Mouse (Mus musculus): ENCODE measurements around the gene Kazn. TPM values are rescaled to one million over a fixed set of nuclear protein-coding genes. Genes with fewer than 3 reads are reported as not detected.

The Kazn gene
- total RNA-seq, 2 experiments from 2014 or later, result 77.5 to 81.5 TPM

DNA sequence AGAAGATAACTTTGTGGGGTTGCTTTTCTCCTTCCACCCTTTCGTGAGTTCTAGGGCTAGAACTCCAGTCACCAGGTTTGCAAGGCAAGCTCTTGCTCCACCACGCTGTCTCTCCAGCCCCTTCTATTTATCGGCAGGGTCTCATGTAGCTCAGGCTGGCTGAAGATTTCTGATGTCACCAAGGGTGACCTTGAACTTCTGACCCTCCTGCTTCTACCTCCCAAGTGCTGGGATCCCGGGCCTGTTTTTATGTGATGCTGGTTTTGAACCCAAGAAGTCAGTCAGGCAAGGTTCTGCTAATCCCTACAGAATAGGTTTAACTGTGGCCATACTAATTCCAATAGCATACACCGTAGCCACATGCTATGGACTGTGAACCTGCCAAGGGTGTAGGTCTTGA lies 5.4 kb upstream of the Kazn start:
- no peak for DNase-seq (ENCODE audit: low spot score in 2 of 2)
- intact Hi-C loops (cut with DNase I), result no loop called here

DNA sequence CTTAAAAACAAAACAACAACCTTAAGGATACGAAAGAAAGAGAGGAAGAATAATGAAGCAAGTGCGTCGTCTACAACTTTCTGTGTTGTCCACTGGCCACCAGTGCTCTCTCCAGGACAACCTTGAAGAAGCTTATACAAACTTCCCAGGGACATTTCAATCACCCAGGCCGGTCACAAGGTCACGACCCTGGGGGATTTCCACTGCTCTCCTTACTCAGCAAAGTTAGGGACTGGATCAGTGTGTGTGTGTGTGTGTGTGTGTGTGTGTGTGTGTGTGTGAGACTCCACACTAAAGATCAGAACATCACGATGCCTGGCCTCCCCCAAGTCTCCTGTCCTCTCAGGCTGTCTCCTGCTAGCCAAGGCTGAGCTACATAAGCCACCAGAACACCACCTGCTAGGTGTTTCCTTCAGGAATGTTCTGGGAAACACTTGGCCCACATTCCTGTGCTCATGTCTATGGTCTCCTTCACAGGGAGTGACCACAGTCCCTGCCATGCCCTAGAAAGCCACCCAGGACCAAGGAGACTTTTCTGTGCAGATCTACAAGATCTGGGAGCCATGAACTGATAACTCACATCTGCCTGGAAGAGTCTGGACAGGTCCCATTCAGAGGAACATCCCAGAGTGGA lies 3.7 kb upstream of the Kazn start:
- DNase-seq (ENCODE audit: low spot score in 2 of 2), result no peak
- intact Hi-C loops (cut with DNase I), result no loop called here

DNA sequence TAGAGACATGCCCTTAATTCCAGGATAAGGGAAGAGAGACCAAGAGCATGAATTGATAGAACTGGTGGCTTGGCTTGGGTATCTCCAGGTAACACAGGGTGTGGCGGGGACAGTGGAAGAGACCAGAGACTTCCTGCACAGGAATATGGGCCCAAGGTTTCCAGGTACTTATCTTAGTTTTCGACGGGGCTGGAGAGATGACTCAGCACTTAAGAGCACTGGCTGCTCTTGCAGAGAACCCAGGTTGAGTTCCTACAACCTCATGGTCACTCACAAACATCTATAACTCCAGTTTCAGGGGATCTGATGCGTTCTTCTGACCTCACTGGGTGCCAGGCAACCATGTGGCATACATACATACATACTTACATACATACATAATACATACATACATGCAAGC lies 3.0 kb upstream of the Kazn start:
- DNase-seq (ENCODE audit: low spot score in 2 of 2), result no peak
- intact Hi-C loops (cut with DNase I), result no loop called here

DNA sequence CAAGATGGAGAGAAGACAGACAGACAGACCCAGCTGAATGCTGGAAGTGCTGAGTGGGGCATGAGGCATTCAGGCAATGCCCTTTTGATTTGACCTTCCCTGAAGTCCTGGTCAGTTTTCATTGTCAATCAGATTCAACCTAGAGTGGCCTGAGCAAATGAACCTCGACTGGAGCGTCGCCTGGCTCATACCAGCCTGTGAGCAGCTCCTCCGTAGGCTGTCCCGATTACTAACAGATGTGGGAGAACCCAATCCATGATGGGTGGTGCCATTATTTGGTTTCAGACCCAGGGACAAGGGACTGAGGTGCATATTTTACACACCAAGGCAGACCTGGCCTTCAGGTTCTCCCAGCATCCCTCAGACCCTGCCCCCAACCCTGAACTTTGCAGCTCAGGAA lies 1.7 kb upstream of the Kazn start:
- no peak for DNase-seq (ENCODE audit: low spot score in 2 of 2)
- intact Hi-C loops (cut with DNase I), result no loop called here

DNA sequence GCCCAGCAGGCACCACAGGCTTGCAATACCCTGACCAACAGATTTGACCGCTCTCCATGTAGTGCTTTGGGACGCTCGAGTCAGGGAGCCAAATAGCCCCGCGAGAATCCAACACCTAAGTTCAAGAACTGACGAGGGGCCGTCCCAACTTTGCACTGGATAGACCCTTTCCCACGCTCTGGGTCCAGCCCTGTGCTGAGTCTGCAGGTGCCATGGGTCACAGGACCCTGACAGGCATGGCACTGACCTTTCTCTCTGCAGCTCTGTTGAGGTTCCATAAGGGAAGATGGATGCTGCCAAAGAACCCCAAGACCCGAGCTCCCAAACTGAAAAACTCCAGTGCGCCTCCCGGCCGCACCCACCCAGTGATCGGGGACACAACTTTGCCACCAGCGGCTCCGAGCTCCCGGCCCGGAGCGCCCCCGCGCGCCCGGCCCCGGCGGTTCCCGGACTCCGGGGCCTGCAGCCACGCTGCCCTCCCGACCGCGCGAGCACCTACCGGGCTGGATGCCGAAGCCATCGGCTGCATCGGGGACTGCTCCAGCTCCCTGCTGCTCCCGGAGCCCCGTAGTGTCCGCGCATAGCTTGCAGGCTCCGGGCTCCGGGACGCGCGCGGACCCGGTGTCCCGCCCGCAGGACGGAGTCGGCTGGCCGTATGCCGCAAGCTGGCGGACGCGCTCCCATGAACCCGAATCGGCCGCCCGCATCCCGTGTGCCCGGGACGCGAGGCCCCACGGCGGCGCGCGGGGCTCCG lies 538 bp downstream of the Kazn start:
- intact Hi-C loops (cut with DNase I), result no loop called here
- DNase-seq (ENCODE audit: low spot score in 2 of 2), result peak; percentile 20 to 50

DNA sequence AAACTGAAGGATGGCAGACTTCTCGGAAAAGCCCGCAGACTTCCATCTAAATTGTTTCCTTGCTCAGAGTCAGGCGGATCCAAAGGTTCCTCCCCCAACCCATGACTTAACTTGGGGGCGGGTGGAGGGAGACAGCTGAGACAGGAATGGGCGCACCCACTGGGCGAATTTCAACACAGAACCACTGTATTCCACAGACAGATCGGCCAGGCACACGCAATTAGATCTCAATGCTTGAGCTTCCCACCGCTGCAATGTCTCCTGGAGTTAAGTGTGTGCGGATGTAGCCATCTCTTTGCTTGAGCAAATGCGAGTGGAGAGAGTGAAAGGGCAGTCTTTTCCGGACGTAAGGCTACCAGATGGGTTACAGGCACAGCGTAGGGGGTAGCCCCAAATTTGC lies 1.2 kb downstream of the Kazn start:
- no peak for DNase-seq (ENCODE audit: low spot score in 2 of 2)
- intact Hi-C loops (cut with DNase I), result no loop called here

DNA sequence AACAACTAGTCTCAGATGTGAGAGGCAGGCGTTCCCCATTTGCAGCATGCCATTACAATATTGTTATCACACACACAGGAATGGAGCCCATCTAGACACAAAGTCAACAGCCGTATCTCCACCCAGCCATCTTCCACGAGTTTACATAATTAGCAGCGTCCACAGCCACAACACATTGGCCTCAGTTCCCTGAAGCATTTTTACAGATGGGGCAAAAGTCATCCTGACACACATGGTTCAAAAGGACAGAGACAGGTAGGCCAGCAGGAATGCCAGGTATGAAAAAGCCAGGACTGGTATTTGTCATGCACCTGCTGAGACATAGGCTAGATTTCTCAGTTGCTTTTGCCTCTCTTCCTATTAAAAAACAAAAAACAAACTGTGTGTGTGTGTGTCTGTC lies 2.5 kb downstream of the Kazn start:
- no peak for DNase-seq (ENCODE audit: low spot score in 2 of 2)
- intact Hi-C loops (cut with DNase I), result no loop called here

DNA sequence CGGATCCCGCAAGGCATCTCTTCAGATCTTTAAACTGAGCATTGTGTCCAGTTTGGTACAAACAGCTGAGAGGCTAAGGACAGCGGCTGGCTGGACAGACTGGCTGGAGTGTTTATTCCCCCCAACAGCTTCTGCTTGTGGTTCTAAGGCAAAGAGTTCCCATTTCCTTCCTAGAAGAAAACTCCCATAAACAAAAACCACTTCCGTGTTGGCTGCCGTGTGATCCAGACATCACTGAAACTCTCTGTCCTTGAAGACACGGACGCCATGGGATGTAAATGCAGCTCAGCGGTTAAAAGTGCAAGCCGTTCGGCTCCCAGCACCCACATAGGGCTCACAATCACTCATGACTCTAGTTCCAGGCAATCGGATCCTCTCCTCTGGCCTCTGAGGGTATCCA lies 3.8 kb downstream of the Kazn start:
- intact Hi-C loops (cut with DNase I), result no loop called here
- no peak for DNase-seq (ENCODE audit: low spot score in 2 of 2)

DNA sequence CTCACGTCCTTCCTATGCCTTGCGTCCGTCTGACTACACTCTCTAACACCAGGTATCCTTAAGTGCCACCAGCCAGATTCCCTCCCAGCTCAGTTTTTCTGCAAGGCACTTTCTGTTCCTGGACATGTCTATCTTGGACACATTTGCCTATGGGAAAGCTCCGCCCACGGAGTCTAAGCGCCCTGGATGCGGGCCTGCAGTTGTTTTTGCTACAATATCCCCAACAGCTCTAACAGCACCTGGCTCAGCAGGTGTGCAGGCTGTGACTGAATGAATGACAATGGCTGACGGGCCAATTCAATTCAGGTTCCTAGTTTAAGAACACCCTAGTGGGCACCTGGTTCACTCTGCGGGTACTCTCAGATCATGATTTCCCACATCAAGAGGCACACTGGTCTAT lies 4.4 kb downstream of the Kazn start:
- intact Hi-C loops (cut with DNase I), result no loop called here
- DNase-seq (ENCODE audit: low spot score in 2 of 2), result peak in 1 of 2 experiments; percentile 46

DNA sequence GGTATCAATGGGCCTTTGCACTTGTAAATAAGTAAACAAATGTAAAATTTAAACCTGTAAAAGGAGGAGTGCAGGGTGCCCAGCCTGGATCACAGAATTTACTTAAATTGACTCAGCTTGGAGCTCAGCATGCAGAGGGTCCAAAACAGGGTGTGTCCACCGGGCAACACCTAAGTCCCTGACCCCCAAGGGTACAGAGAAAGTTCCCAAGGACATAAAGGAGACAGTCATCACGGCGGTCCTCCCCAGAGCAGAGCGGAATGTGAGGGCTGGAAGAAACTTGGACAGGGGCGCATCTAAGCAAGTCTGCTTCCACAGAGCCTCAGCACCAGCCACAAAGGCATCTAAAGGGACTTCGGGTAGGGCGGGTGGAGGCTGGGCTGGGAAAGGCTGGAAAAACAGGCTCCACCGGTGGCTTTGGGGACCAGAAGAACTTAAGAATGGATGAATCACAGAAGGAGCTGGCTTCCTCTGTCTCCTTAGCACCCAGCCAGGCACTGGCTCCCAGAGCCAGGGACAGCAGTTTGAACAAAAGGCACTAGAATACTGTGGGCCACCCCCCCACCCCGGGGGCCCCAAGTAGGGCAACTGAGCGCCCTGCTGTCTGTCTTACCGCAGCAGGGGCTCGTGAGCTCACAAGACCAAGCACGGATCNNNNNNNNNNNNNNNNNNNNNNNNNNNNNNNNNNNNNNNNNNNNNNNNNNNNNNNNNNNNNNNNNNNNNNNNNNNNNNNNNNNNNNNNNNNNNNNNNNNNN lies 10.2 kb downstream of the Kazn start:
- intact Hi-C loops (cut with DNase I), result no loop called here
- DNase-seq (ENCODE audit: low spot score in 2 of 2), result no peak

DNA sequence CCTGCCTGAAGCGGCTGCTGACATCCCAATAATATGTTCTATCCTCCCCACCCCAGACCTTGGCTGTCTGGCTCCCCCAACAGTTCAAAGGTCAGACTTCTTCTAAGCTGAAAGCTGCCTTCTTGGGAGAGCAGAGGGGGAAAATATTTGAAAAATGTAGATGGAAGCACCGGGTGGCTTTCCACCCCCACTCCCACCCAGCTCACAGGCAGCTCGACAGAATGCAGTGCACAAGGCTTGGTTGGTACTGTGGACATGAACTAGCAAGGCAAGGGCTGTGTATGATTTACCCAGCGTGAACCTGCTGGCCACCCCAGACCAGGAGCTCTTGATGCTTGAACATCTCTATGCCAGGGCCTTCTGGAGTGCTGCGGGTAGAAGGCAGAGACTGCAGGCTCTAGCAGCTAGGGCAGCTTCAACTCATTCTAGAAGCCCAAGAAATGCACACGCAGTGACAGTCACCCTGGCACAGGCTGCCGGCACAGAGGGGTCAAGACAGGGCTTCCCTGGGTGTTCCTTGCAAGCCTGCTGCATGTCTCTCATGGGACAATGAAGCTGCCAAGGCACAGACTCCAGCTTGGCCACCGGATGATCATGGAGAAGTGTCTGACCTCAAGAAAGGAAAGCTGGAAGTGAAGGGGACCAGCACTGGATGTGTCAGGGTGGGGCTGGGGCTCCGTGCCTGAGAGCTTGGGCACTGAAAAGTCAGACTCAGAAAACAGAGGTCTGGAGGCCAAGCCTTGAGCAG lies 15.1 kb downstream of the Kazn start:
- intact Hi-C loops (cut with DNase I), result no loop called here
- DNase-seq (ENCODE audit: low spot score in 2 of 2), result no peak

DNA sequence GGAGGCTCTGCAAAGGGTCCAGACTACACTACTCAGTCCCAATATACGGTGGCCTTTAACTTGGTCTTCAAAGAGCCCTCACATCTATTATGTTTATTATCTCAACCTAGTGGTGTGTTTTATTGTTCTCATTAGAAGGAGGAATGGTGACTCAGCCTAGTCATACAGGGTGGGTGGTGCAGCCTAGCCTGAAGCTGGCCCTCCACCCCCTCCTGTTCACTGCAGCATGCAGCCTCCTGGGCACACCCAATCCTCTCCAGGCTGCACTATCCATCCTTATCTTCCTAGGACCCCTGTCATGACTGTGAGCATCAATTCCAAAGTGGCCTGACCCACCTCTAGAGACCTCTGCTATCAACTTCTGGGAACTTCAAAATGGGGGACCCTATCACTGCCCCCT lies 16.8 kb downstream of the Kazn start:
- intact Hi-C loops (cut with DNase I), result no loop called here
- DNase-seq (ENCODE audit: low spot score in 2 of 2), result no peak

DNA sequence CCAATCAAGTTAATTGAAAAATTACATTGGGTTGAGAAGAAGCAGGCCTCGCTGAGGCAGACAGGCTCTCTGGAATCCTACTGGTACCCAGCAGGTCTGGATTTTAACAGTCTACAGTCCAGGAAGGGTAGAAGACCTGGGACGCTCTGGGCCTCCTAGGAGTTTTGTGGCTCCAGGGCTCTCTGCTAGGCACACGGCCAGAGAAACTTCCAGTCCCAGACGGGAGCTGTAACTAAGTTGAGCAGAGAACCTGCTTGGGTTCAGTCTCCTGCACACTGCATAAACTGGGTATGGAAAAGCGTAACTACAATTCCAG lies 17.5 kb downstream of the Kazn start:
- intact Hi-C loops (cut with DNase I), result no loop called here
- no peak for DNase-seq (ENCODE audit: low spot score in 2 of 2)

DNA sequence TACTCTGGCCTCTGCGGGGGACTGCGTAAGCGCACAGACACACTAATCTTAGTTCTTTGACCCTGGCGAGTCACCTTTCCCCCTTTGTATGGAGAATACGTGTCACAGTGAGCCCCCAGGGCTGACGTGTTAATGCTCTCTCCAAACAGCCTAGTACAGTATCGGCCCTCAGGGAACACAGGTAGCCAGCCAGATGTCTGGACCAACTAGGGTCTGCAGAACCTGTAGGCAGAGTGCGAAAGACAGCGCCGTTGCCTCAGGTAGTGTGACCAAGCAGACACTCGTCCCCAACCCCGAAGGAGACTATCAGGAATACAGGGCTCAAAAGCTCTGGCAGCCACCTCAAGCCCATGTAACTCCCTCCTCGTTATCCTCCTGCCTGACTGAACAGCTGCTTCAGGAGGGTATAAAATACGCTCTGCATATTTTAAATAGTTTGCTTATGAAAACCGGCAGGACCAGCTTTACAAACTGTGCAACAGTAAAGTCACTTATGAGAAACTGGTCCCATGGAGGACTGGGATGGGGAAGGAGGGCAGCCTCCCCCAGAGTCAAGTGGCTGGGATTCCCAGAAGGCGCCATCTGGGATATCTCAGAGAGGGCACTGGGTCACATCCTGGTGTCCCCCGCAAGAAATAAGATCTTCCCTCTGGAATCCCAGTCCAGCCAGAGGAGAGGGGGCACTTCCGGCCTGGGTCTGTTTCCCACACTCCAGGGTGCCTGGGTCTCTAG lies 18.0 kb downstream of the Kazn start:
- DNase-seq (ENCODE audit: low spot score in 2 of 2), result no peak

DNA sequence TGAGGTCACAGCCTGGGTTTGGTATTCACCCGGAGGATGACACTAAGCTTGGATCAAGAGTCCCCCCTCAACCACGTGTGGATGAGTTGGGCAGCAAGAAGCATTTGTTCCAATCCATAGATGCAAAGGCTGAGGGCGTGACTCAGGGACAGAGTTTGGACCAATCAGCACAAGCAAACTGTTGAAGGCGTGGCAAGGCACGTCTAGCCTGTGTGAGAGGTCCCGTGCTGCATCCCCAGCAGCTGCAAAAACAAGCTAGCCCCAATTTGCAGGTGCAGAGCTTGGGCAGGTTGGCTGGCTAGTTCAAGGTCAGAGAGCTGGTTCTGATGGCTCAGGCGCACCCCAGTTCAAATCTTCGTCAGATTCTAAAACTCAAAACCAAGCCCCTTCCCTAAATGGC lies 20.2 kb downstream of the Kazn start:
- intact Hi-C loops (cut with DNase I), result no loop called here

More for the DNA sequence above, 18.0 kb downstream of the Kazn start:
- intact Hi-C loops (cut with DNase I), result no loop called here

DNA sequence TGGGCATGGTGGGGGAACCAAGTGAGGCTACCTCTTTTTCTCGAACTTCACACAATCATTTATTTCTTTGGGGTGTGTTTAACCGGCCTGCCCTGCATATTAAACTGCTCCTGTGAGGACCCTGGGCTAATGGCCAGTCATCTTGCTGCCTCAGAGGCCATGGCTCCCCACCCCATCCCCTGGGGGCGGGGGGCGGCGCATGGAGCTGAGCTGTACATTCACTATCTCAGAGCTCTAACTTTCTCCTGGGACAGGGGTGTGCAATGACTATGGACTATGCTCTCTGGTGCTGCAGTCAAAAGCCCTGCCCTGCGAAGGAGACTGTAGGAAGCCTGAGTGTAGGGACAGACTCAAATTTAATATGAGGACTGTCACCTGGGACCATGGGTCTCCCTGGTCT lies 22.2 kb downstream of the Kazn start:
- no peak for DNase-seq (ENCODE audit: low spot score in 2 of 2)
- intact Hi-C loops (cut with DNase I), result no loop called here

More for the DNA sequence above, 20.2 kb downstream of the Kazn start:
- DNase-seq (ENCODE audit: low spot score in 2 of 2), result no peak

DNA sequence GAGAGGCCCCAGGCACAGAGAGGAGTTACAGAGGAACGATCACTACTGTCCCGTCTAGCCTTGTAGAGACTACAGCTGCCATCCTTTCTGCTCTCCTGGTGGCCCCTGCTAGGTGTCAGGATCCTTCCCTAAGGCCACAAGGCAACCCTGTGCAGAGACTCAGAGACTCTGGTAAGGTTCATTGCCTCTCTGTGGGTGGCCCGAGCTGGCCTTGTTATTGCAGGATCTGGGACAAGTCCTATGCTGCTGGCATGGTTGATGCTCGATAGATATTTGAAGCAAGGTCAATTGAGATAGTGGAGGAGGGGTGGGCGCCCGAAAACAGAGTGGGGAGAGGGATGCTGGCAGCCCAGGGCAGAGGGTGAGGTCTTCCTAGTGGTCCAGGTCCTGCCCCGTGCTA lies 23.4 kb downstream of the Kazn start:
- DNase-seq (ENCODE audit: low spot score in 2 of 2), result no peak
- intact Hi-C loops (cut with DNase I), result no loop called here

DNA sequence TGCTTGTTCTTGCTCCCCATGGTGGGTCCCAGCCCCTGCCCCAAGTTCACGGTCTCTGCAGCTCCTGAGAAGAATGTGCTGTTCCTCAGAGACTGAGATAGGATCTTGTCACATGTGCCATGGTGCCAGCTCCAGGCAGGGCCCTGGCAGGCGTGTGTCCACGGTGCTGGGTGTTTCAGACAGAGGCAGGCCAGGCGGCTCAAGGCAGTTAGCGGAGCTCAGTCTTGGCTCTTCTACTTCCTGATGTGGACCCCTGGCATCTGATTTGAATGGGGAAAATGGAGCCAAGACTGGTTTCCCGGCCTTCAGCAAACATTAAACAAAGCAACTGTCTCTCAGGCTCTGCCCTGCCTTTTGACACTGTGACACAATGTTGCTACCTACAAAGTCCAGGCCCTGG lies 24.7 kb downstream of the Kazn start:
- no peak for DNase-seq (ENCODE audit: low spot score in 2 of 2)
- intact Hi-C loops (cut with DNase I), result no loop called here

DNA sequence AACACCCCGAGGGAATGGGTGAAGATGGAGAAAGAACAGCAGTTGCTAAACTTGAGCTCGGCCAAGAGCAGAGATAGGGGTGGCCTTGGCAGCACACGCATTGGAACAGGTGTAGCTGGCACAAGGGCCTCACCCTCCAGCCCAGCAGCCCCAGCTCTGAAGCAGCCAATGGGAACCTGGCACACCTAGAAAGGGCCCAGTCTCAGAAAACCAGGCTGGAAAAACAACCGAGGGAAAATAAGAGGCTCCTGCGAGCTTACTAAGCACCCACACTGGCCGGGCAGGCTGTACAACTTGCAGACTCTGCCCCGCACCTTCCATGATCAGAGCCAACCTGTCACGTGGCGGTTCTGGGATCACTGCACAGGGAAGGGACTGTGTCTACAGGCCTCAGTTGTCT lies 26.8 kb downstream of the Kazn start:
- no peak for DNase-seq (ENCODE audit: low spot score in 2 of 2)
- intact Hi-C loops (cut with DNase I), result no loop called here

DNA sequence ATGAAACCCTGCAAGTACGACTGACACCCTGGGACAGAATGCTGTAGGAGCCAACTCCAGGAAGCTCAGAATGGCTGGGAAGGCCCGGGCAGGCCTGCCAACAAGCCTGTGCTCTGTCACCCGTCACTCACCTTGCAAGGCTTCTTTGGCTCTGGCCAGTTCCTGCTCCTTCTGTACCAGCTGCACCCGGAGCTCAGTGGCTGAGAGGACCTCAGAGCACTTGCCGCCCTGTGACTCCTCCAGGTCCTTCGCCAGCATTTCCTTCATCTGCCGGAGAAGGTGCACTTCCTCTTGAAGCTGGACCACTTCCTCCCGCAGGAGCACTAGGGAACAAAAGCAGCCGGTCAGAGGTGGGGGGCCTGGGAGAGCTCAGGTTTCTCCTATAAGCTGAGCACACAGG lies 29.3 kb downstream of the Kazn start:
- no peak for DNase-seq (ENCODE audit: low spot score in 2 of 2)
- intact Hi-C loops (cut with DNase I), result no loop called here
